Mouse (Mus musculus): ENCODE data around the gene Ankrd27.

DNA sequence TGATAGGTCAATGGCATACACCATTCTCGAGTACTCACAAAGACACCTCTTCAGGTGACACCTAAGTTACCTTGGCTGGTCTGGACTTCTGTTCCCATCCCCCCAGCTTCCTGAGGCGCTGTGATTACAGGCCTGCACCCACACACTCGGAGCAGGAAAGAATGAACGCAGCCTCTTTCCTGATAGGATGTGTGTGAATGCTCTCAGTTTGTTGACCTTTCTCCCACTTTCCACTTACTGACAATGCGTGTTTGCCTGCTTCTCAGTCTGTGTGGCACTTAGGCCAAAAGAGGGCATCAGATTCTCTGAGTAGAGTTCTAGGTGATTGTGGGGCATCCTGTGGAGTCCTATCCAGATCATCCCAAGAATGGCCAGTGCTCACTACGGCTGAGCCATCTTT is 54.0 kb downstream of the Ankrd27 start:
- TF ChIP-seq CTCF (IDR thresholded peaks at IDR 0.05; ENCODE audit: low read depth): no peak
- no peak for TF ChIP-seq EP300 (IDR thresholded peaks at IDR 0.05; ENCODE audit: low read depth)

Measured in liver, postnatal 0 days (tissue).